In the genomic region with DNA sequence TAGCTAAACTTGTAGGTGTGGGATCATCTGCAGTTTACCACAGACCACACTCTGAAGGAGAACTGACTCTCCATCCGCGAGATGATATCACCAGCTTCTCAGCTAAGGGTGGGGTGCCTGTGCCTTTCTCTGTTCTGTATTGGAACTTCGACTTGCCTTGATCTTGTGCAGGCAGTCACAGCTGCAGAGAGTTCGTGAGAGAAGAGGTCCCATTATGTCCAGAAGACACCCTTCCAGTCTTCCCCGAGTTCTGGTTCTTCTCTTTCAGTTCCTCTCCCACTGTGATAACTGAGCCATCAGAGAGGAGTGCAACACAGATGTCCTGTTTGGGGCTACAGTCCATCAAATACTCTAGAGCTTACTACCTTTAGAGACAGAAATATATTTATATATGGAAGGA, we compare ENCODE assay signal across 15 mouse cellular contexts.
"Had no signal": no experiment of that assay in that cellular context is flagged by ENCODE, and none has a peak within 500 bp of the region (broad histone marks: within the 10 kb centered on the region; RNA-seq: fewer than 3 reads in every experiment).

No protein-coding gene starts in this region.

- H3K9ac ChIP-seq: kidney, embryonic 15.5 days; liver, embryonic 13.5 days had no signal

- H3K27me3 ChIP-seq: kidney, embryonic 15.5 days; liver, embryonic 13.5 days had no signal

- H3K9me3 ChIP-seq: liver, embryonic 13.5 days had no signal

- H3K36me3 ChIP-seq: kidney, embryonic 15.5 days; liver, embryonic 13.5 days had no signal

- DNase-seq: kidney, postnatal 10 days; kidney, postnatal 36 days; layer of hippocampus, postnatal 36 days; liver, embryonic 13.5 days; lung, adult 2 months; lung, postnatal 14 days; lung, postnatal 4 days; midbrain, embryonic 14.5 days; right cerebral cortex, postnatal 25 days; spleen, adult 18-20 months; thymus, adult 18-20 months; thymus, postnatal 36 days had no signal

- H3K4me3 ChIP-seq: kidney, embryonic 15.5 days; left cerebral cortex, adult 2 months; liver, embryonic 13.5 days had no signal

- H3K4me1 ChIP-seq: kidney, embryonic 15.5 days; liver, embryonic 13.5 days had no signal

- H3K4me2 ChIP-seq: kidney, embryonic 15.5 days; liver, embryonic 13.5 days; midbrain, embryonic 11.5 days had no signal

- H3K27ac ChIP-seq: kidney, embryonic 15.5 days; left cerebral cortex, adult 2 months; liver, embryonic 13.5 days had no signal
